Mouse (Mus musculus) forebrain, embryonic 10.5 days (tissue): ENCODE results near the gene Bace2. TPM values are rescaled to one million over a fixed set of nuclear protein-coding genes. Genes with fewer than 3 reads are reported as not detected.
A peak's percentile ranks its signal among the peaks of the same experiment; 100 is the strongest.

Source experiments
- DNase-seq: peaks from one replicate; pipeline ENCODE4 v3.0.0-alpha.2; 2017; ENCODE audit warnings: low spot score; ENCODE audit errors: extremely low spot score
- H3K27ac ChIP-seq: fragments of 300-500 bp; sonication (generic); 2 replicates; pipeline ENCODE4 v1.5.1; 2016; ENCODE audit warnings: mild to moderate bottlenecking
- H3K27me3 ChIP-seq: fragments of 300-500 bp; sonication (generic); 2 replicates; pipeline ENCODE4 v1.6.1; 2016; ENCODE audit warnings: mild to moderate bottlenecking; ENCODE audit not compliant: poor library complexity, severe bottlenecking
- H3K36me3 ChIP-seq: fragments of 300-500 bp; sonication (generic); replicated peaks from 2 replicates; pipeline ENCODE4 v1.6.1; 2016; ENCODE audit warnings: mild to moderate bottlenecking, moderate library complexity
- H3K4me1 ChIP-seq: fragments of 300-500 bp; sonication (generic); 2 replicates; pipeline ENCODE4 v1.6.1; 2016
- H3K4me3 ChIP-seq: fragments of 300-500 bp; sonication (generic); 2 replicates; pipeline ENCODE4 v1.5.1; 2016; ENCODE audit warnings: mild to moderate bottlenecking, moderate library complexity
- H3K9me3 ChIP-seq: fragments of 300-500 bp; sonication (generic); 2 replicates; pipeline ENCODE4 v1.6.1; 2016; ENCODE audit warnings: mild to moderate bottlenecking, moderate library complexity
- WGBS: fragments of 180-500 bp; shearing (Covaris S2); methylation state at CpG from one replicate; pipeline ENCODE4 v1.1.7; 2016; 5-methylcytosine and 5-hydroxymethylcytosine counted together
- polyA plus RNA-seq: library from polyadenylated mRNA; unstranded; fragments of >200 nt; fragmentation: Nextera tagmentation; extraction: Ambion mirVana; gene quantifications from 2 replicates; pipeline ENCODE4 v1.2.1, GENCODE M21; 2016

The Bace2 gene
- polyA plus RNA-seq = 3.1 and 3.6 TPM in 2 replicates

DNA sequence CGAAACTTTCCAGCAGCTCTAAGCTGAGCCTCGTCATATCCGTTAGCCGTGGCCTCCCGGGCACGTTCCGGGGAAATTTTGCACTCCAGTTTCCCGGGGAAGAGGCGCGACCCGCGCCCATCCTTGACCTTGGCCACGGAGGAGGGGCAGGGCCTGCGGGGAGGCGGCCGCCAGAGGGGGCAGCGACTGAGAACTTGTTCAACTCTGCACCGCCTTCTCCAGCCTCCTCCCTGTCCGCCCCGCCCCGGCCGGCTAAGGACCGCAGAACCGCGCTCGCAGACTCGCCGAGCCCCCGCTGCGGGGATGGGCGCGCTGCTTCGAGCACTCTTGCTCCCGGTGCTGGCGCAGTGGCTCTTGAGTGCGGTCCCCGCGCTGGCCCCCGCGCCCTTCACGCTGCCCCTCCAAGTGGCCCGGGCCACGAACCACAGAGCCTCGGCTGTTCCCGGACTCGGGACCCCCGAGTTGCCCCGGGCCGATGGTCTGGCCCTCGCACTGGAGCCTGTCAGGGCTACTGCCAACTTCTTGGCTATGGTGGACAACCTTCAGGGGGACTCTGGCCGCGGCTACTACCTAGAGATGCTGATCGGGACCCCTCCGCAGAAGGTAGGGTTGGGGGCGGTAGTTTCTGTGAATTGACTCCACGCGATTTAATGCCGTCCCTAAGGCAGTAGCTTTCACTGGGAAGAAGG, at the start of gene Bace2:
TSS of gene Bace2 (plus strand) at position 244 of the 689 bp plus-strand sequence.
- Histone ChIP-seq H3K4me1 (peaks cover 27% of the 10 kb centered on the region), H3K27ac (peak within 1 kb of the TSS; percentile 72), H3K4me3 (peak within 1 kb of the TSS; percentile 76), H3K9me3 (no peaks in the 10 kb centered on the region), H3K27me3 (peaks cover 62% of the 10 kb centered on the region), H3K36me3 (no peaks in the 10 kb centered on the region)
- under 1% methylated on average over 58 of the region's 58 CpGs for WGBS
- peak; percentile 71 for DNase-seq

DNA sequence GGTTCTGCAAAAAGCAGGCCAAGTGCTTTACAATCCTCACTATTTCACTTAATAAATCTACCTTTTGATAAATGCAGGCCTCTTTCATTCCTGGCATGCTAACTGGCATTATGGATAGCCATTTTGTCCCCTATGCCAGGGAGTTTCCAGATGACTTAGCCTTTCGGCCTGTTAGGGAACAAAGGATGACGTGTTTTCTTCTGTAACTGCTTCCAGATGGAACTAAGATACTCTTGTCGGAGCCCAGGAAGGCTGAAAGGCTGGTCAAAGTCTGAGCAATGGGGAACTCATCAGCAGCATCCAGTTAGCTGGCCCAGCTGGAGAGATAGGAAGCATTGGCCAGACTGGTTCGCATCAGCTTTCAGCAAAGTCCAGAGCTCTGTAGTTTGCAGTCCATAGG, 48.9 kb upstream of the Bace2 start:
- Histone ChIP-seq H3K27ac (no peak overlapping the region), H3K9me3 (no peaks in the 10 kb centered on the region), H3K27me3 (no peaks in the 10 kb centered on the region), H3K4me3 (no peak overlapping the region), H3K36me3 (no peaks in the 10 kb centered on the region), H3K4me1 (peaks cover 10% of the 10 kb centered on the region; the same call in 1 of the 2 replicates)
- WGBS = 64% methylated on average over 4 of the region's 4 CpGs
- no peak for DNase-seq

- Histone ChIP-seq H3K27ac (no peak overlapping the region), H3K36me3 (no peaks in the 10 kb centered on the region), H3K4me1 (peaks cover 17% of the 10 kb centered on the region), H3K4me3 (no peak overlapping the region), H3K27me3 (no peaks in the 10 kb centered on the region), H3K9me3 (no peaks in the 10 kb centered on the region)
- DNase-seq = no peak
- WGBS = 73% methylated on average over 4 of the region's 4 CpGs
Measured at GRCm38 (mm10) chr16:97309796-97310569, 46.6 kb upstream of the Bace2 start.

GRCm38 (mm10) chr16:97310570-97310846, 46.0 kb upstream of the Bace2 start:
- Histone ChIP-seq H3K36me3 (no peaks in the 10 kb centered on the region), H3K9me3 (no peaks in the 10 kb centered on the region), H3K27ac (no peak overlapping the region), H3K27me3 (no peaks in the 10 kb centered on the region), H3K4me1 (peaks cover 17% of the 10 kb centered on the region), H3K4me3 (no peak overlapping the region)
- WGBS = 84% methylated on average over 1 of the region's 1 CpGs
- no peak for DNase-seq

- peak overlapping the region; percentile 53 for H3K27ac ChIP-seq
- WGBS = 32% methylated on average over 10 of the region's 10 CpGs
Measured at GRCm38 (mm10) chr16:97312960-97313686, 43.4 kb upstream of the Bace2 start.

DNA sequence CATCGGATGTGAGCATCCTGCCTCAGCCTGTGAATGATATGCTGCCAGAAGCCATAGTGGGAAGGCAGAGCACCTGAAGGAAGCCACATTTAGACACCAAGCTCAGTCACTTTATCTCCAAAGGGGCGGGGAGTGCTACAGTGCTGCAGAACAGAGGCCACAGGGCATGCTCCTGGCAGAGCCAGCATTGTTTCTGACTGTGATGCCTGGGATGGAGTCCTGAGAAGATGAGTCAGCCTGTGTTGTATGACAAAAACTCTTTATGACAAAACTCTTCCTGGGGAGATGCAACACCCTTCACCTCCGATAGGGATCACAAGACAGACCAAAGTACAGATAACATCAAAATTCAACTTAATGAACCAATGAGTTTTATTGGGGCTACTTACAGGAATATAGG, 35.0 kb upstream of the Bace2 start:
- H3K36me3 ChIP-seq = no peaks in the 10 kb centered on the region
- H3K4me3 ChIP-seq = no peak overlapping the region
- H3K4me1 ChIP-seq = peaks cover 9% of the 10 kb centered on the region
- no peak for DNase-seq
- no peak overlapping the region for H3K27ac ChIP-seq
- WGBS = 90% methylated on average over 3 of the region's 3 CpGs
- no peaks in the 10 kb centered on the region for H3K9me3 ChIP-seq
- no peaks in the 10 kb centered on the region for H3K27me3 ChIP-seq

More at GRCm38 (mm10) chr16:97312960-97313686, 43.4 kb upstream of the Bace2 start:
- no peaks in the 10 kb centered on the region for H3K36me3 ChIP-seq
- peak; percentile 77 for DNase-seq
- no peak overlapping the region for H3K4me3 ChIP-seq
- H3K27me3 ChIP-seq = no peaks in the 10 kb centered on the region
- no peaks in the 10 kb centered on the region for H3K9me3 ChIP-seq
- H3K4me1 ChIP-seq = peaks cover 17% of the 10 kb centered on the region

- DNase-seq = no peak
- H3K27ac ChIP-seq = no peak overlapping the region
- no peaks in the 10 kb centered on the region for H3K9me3 ChIP-seq
- no peaks in the 10 kb centered on the region for H3K36me3 ChIP-seq
- no peak overlapping the region for H3K4me3 ChIP-seq
- peaks cover 9% of the 10 kb centered on the region for H3K4me1 ChIP-seq
- no peaks in the 10 kb centered on the region for H3K27me3 ChIP-seq
Measured at GRCm38 (mm10) chr16:97322604-97323003, 33.9 kb upstream of the Bace2 start.

- H3K27me3 ChIP-seq = no peaks in the 10 kb centered on the region
- H3K36me3 ChIP-seq = no peaks in the 10 kb centered on the region
- H3K4me3 ChIP-seq = no peak overlapping the region
- H3K4me1 ChIP-seq = peaks cover 9% of the 10 kb centered on the region
- H3K9me3 ChIP-seq = no peaks in the 10 kb centered on the region
- H3K27ac ChIP-seq = no peak overlapping the region
- 41% methylated on average over 8 of the region's 8 CpGs for WGBS
- peak; percentile 29 for DNase-seq
Measured at GRCm38 (mm10) chr16:97325975-97326374, 30.6 kb upstream of the Bace2 start.

DNA sequence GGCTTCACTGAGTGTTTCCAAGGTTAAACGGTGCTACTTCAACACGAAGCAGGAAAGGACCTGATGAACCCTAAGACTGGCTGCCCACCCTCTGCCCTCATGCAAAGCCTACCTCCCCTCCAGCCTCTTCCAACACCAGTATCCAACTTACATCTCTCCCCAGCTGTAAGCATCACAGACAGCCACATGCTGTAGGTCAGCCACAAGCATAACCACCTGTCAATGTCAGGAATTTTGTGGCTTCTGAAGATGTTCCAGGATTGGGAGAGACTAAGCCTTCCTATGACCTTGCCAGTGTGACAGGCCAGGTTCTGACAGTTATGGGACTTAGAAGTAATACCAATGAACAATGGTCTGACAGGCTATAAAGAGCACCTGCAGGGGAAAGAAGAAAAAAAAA, 27.9 kb upstream of the Bace2 start:
- Histone ChIP-seq H3K27me3 (no peaks in the 10 kb centered on the region), H3K4me3 (no peak overlapping the region), H3K27ac (no peak overlapping the region), H3K36me3 (no peaks in the 10 kb centered on the region), H3K4me1 (no peaks in the 10 kb centered on the region), H3K9me3 (no peaks in the 10 kb centered on the region)
- DNase-seq = no peak
- 96% methylated on average over 2 of the region's 2 CpGs for WGBS

DNA sequence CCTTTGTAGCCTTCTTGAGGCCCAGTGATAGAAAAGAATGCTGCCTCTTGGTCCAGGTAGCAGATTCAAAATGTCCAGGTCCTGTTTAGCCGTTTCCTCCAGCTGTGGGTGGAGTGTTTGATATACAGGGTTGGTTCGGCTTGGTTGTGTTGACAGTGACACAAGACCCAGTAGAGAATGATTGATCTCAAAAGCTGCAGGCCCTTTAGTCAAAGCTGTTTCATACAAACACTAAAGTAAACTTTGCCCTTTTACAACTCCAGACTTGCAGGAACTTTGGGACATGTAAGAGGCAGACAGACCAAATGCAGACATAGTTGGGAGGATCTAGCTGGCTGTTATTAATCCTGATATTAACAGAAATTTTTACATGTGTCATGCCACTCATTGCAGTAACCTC, 3.5 kb upstream of the Bace2 start:
- H3K4me3 ChIP-seq = no peak overlapping the region
- H3K36me3 ChIP-seq = no peaks in the 10 kb centered on the region
- H3K27ac ChIP-seq = no peak overlapping the region
- DNase-seq = no peak
- H3K27me3 ChIP-seq = peaks cover 38% of the 10 kb centered on the region
- WGBS = 94% methylated on average over 2 of the region's 2 CpGs
- H3K9me3 ChIP-seq = no peaks in the 10 kb centered on the region
- H3K4me1 ChIP-seq = peaks cover 25% of the 10 kb centered on the region

DNA sequence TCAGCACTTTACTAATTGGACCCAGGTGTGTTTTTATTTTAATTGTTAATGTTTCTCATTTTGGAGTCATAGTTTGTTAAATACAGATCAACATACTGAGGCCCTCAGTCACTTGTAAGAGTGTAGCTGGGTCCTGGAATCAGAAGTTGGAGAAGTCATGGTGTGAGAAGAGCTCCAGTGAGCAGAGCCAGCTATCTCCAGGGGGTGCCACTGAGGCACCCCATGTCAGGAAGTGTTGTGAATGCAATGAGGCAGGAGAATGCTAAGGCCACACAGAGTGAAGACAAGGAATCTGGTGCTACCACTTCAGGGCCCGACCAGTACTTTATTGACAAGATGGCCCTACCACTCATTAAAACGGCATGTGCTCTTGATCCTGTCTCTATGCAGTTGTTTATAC, 1.9 kb upstream of the Bace2 start:
- H3K4me3 ChIP-seq = no peak overlapping the region
- no peak for DNase-seq
- peaks cover 54% of the 10 kb centered on the region for H3K27me3 ChIP-seq
- H3K27ac ChIP-seq = no peak overlapping the region
- 78% methylated on average over 2 of the region's 2 CpGs for WGBS
- peaks cover 27% of the 10 kb centered on the region for H3K4me1 ChIP-seq
- no peaks in the 10 kb centered on the region for H3K9me3 ChIP-seq
- H3K36me3 ChIP-seq = no peaks in the 10 kb centered on the region

DNA sequence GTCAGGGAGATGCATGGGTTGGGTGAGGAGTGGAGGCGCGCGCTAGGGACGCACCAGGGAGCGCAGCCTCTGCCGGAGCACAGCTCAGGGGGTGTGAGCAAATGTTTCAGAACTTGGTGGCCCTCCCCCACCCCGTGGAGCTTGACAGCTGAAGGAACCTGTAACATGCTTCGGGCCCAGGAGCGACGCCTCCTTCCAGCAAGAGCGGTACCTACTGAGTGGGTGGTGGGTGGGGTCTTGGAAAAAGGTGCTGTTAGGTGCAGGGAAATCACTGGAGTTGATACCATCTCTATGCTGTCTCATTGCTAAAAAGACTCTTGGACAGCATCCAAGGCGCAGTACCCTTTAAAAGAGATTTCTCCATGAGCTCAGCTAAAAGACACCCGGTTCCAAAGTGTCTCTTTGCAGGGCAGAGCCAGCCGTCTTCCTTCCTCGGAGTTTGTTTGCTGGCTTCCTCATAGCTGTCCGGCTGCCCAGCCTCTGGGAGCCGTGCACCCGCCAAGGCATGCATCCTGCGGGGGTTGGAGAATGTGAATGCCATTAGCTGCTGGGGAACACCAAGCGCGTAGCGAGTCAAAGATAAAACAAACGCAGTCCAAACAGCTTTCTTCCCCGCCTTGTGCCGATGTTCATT, 763 bp downstream of the Bace2 start:
- DNase-seq = peak; percentile 30
- H3K27me3 ChIP-seq = peaks cover 62% of the 10 kb centered on the region
- no peaks in the 10 kb centered on the region for H3K9me3 ChIP-seq
- under 1% methylated on average over 25 of the region's 25 CpGs for WGBS
- H3K36me3 ChIP-seq = no peaks in the 10 kb centered on the region
- H3K27ac ChIP-seq = no peak overlapping the region
- H3K4me3 ChIP-seq = peak overlapping the region; percentile 76
- H3K4me1 ChIP-seq = peaks cover 27% of the 10 kb centered on the region
